Mouse (Mus musculus) cerebellum, postnatal 25 days (tissue): ENCODE results near the gene Gsk3a.
A peak's percentile ranks its signal among the peaks of the same experiment; 100 is the strongest.

ENCODE experiments used
- DNase-seq, 2 experiments: peaks; one replicate each; pipeline ENCODE4 v3.0.0; 2021; ENCODE audit warnings: mixed read lengths in 2 of 2

Gsk3a gene

GRCm38 (mm10) chr7:25181331-25181790, 56.3 kb downstream of the Gsk3a start:
- DNase-seq: peak; percentile 58 to 73

- no peak for DNase-seq
Measured at GRCm38 (mm10) chr7:25180512-25180911, 57.1 kb downstream of the Gsk3a start.

GRCm38 (mm10) chr7:25179606-25180161, 58.0 kb downstream of the Gsk3a start, which contains the start of gene Pou2f2:
TSS of gene Pou2f2 (minus strand) at chr7:25179726.
- DNase-seq: peak; percentile 91 to 92

GRCm38 (mm10) chr7:25178787-25179605, 58.7 kb downstream of the Gsk3a start:
- DNase-seq: peak; percentile 70 to 75

- DNase-seq: peak; percentile 56 to 58
Measured at GRCm38 (mm10) chr7:25178317-25178716, 59.3 kb downstream of the Gsk3a start.
